Mouse (Mus musculus) midbrain, embryonic 10.5 days (tissue): ENCODE data around the gene Larp1b. TPM values are rescaled to one million over a fixed set of nuclear protein-coding genes. Genes with fewer than 3 reads are reported as not detected.

Experiments used
- DNase-seq: peaks from one replicate; pipeline ENCODE4 v3.0.0-alpha.2; 2017; ENCODE audit warnings: low spot score
- H3K27ac ChIP-seq: fragments of 300-500 bp; sonication (generic); replicated peaks from 2 replicates; pipeline ENCODE4 v1.5.1; 2016; ENCODE audit warnings: mild to moderate bottlenecking
- H3K27me3 ChIP-seq: fragments of 300-500 bp; sonication (generic); 2 replicates; pipeline ENCODE4 v1.6.1; 2016; ENCODE audit warnings: low read depth, mild to moderate bottlenecking; ENCODE audit not compliant: poor library complexity, severe bottlenecking
- H3K36me3 ChIP-seq: fragments of 300-500 bp; sonication (generic); 2 replicates; pipeline ENCODE4 v1.6.1; 2016; ENCODE audit warnings: mild to moderate bottlenecking, moderate library complexity
- H3K4me1 ChIP-seq: fragments of 300-500 bp; sonication (generic); 2 replicates; pipeline ENCODE4 v1.6.1; 2016
- H3K4me3 ChIP-seq: fragments of 300-500 bp; sonication (generic); 2 replicates; pipeline ENCODE4 v1.5.1; 2016; ENCODE audit warnings: mild to moderate bottlenecking, moderate library complexity
- H3K9me3 ChIP-seq: fragments of 300-500 bp; sonication (generic); replicated peaks from 2 replicates; pipeline ENCODE4 v1.6.1; 2016; ENCODE audit warnings: mild to moderate bottlenecking
- WGBS: fragments of 180-500 bp; shearing (Covaris S2); methylation state at CpG from one replicate; pipeline ENCODE4 v1.1.7; 2016; 5-methylcytosine and 5-hydroxymethylcytosine counted together
- polyA plus RNA-seq: library from polyadenylated mRNA; unstranded; fragments of >200 nt; fragmentation: Nextera tagmentation; extraction: Ambion mirVana; gene quantifications from 2 replicates; pipeline ENCODE4 v1.2.1, GENCODE M21; 2016

The Larp1b gene
- polyA plus RNA-seq, 1 experiment from 2014 or later = 2.0 TPM

- Histone ChIP-seq H3K4me3 (no peak overlapping the region), H3K27me3 (no peaks in the 10 kb centered on the region), H3K36me3 (no peaks in the 10 kb centered on the region), H3K9me3 (no peaks in the 10 kb centered on the region), H3K27ac (no peak overlapping the region), H3K4me1 (no peaks in the 10 kb centered on the region)
- DNase-seq = no peak
- 75% methylated on average over 2 of the region's 2 CpGs for WGBS
Measured at GRCm38 (mm10) chr3:40988722-40989121, 39.1 kb downstream of the Larp1b start.

GRCm38 (mm10) chr3:40991541-40991940 lies 41.9 kb downstream of the Larp1b start:
- 77% methylated on average over 3 of the region's 3 CpGs for WGBS
- no peak overlapping the region for H3K27ac ChIP-seq
- H3K4me3 ChIP-seq = no peak overlapping the region
- H3K27me3 ChIP-seq = no peaks in the 10 kb centered on the region
- H3K4me1 ChIP-seq = no peaks in the 10 kb centered on the region
- DNase-seq = no peak
- H3K9me3 ChIP-seq = no peaks in the 10 kb centered on the region
- no peaks in the 10 kb centered on the region for H3K36me3 ChIP-seq

DNA sequence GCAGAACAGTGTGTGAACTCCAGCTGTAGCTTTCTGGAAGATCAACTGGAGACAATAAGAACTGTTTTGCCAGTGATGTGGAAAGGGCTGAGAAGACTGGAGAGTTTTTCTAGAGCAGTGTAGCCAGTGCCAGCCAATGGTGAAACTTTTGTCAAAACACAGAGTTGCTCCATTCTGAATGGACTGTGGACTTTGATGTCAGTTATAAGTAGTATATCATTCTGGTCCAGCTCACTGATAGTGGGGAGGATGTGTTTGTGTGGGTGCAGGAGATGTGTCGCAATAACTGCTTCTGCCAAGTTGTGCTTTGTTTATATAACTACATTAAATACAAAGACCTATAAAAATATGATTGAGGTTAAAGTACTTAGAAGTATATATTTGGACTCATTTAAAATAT lies 45.5 kb downstream of the Larp1b start:
- Histone ChIP-seq H3K27me3 (no peaks in the 10 kb centered on the region), H3K36me3 (no peaks in the 10 kb centered on the region), H3K4me1 (no peaks in the 10 kb centered on the region), H3K4me3 (no peak overlapping the region), H3K9me3 (no peaks in the 10 kb centered on the region), H3K27ac (no peak overlapping the region)
- 100% methylated on average over 1 of the region's 1 CpGs for WGBS
- no peak for DNase-seq

DNA sequence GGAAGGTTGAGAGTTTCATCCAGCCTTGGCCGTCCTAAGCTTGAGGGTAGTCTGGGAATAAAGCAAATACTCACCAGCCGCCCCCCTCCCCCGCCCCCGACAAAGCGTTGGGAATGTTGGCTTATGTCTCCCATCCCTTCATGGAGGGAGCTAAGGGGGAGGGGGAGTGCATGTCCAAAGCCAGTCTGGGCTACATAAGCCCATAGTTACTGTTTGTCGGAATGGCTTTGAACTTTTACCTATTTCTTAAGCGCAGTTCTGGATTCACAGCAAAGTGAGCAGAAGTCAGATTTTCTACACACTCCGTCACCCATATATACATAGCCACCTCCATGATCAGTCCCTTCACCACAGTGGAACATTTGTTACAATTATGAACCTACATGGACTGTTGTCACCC lies 59.7 kb downstream of the Larp1b start:
- 85% methylated on average over 8 of the region's 8 CpGs for WGBS
- Histone ChIP-seq H3K27me3 (no peaks in the 10 kb centered on the region), H3K4me1 (no peaks in the 10 kb centered on the region), H3K27ac (no peak overlapping the region), H3K36me3 (no peaks in the 10 kb centered on the region), H3K9me3 (no peaks in the 10 kb centered on the region), H3K4me3 (no peak overlapping the region)
- DNase-seq = no peak

DNA sequence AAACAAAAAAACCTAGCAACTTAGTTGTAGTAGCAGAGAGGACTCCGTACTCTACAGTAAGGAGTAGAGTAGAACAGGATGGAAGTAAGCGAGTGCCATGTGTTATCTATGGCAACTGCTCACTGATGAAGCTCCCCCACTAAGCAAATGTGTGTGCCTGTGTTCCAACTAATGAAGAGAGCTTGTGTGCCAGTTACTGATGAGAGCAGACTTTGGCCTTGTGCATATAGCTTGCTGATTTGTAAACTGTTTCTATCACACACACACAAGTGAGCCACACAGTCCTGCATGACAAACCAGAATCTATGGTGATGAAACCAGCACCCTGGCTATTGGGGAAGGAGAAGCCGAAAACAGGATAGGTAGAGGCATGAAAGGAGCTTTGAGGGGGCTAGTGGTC lies 60.4 kb downstream of the Larp1b start:
- H3K4me1 ChIP-seq = no peaks in the 10 kb centered on the region
- 90% methylated on average over 3 of the region's 3 CpGs for WGBS
- H3K27me3 ChIP-seq = no peaks in the 10 kb centered on the region
- no peak overlapping the region for H3K27ac ChIP-seq
- DNase-seq = no peak
- no peaks in the 10 kb centered on the region for H3K9me3 ChIP-seq
- no peak overlapping the region for H3K4me3 ChIP-seq
- no peaks in the 10 kb centered on the region for H3K36me3 ChIP-seq

DNA sequence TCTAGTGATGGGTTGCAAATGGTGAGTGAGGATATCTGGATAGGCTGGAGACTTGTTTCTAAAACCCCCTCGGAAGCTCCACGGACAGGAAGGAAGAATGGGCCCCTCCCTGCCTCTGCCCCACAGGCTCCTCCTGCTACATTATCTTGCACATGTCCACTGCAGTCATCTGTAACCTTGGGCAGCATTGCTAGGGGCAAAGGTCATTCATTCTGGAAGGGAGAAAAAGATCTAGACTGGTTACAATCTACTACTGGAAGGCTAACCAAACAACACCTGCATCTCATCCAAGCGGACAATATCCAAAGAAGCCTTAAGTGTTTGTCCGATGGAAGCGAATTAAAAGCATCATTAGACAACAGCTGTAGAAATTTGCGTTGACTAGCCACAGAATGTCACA lies 61.1 kb downstream of the Larp1b start:
- WGBS = 84% methylated on average over 6 of the region's 6 CpGs

DNA sequence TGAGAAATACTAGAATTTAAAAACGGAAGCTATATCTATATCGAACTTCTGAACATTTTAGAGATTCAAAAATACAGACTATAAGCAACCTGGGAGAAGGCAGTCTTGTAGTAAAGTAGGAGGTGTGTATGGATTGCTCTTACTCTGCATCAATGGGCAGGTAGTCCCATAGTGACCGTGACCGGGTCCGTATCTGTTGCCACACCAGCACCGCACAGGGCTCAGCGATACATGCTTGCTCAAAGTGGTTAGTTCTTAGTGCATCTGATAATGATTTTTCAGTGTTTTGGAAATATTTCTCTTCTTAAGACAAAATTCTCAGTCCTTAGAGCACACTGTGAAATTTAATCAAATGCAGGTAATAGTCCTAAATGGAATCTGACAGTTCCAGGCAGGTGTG lies 62.8 kb downstream of the Larp1b start:
- no peaks in the 10 kb centered on the region for H3K36me3 ChIP-seq
- H3K4me1 ChIP-seq = no peaks in the 10 kb centered on the region
- H3K9me3 ChIP-seq = no peaks in the 10 kb centered on the region
- DNase-seq = no peak
- no peak overlapping the region for H3K27ac ChIP-seq
- H3K4me3 ChIP-seq = no peak overlapping the region
- WGBS = 95% methylated on average over 7 of the region's 7 CpGs
- no peaks in the 10 kb centered on the region for H3K27me3 ChIP-seq

More for the DNA sequence above, 61.1 kb downstream of the Larp1b start:
- DNase-seq = no peak
- no peak overlapping the region for H3K27ac ChIP-seq
- no peaks in the 10 kb centered on the region for H3K4me1 ChIP-seq
- no peaks in the 10 kb centered on the region for H3K27me3 ChIP-seq
- no peak overlapping the region for H3K4me3 ChIP-seq
- H3K36me3 ChIP-seq = no peaks in the 10 kb centered on the region
- H3K9me3 ChIP-seq = no peaks in the 10 kb centered on the region

GRCm38 (mm10) chr3:41014946-41015345 lies 65.3 kb downstream of the Larp1b start:
- Histone ChIP-seq H3K27me3 (no peaks in the 10 kb centered on the region), H3K9me3 (no peaks in the 10 kb centered on the region)
- 85% methylated on average over 6 of the region's 6 CpGs for WGBS

GRCm38 (mm10) chr3:41018022-41018608 lies 68.5 kb downstream of the Larp1b start:
- no peaks in the 10 kb centered on the region for H3K36me3 ChIP-seq
- 72% methylated on average over 3 of the region's 3 CpGs for WGBS
- H3K9me3 ChIP-seq = no peaks in the 10 kb centered on the region
- no peak overlapping the region for H3K27ac ChIP-seq
- DNase-seq = no peak
- no peaks in the 10 kb centered on the region for H3K4me1 ChIP-seq
- no peaks in the 10 kb centered on the region for H3K27me3 ChIP-seq
- H3K4me3 ChIP-seq = no peak overlapping the region

More at GRCm38 (mm10) chr3:41014946-41015345, 65.3 kb downstream of the Larp1b start:
- no peak overlapping the region for H3K27ac ChIP-seq
- no peak for DNase-seq
- H3K36me3 ChIP-seq = no peaks in the 10 kb centered on the region
- no peak overlapping the region for H3K4me3 ChIP-seq
- H3K4me1 ChIP-seq = no peaks in the 10 kb centered on the region

DNA sequence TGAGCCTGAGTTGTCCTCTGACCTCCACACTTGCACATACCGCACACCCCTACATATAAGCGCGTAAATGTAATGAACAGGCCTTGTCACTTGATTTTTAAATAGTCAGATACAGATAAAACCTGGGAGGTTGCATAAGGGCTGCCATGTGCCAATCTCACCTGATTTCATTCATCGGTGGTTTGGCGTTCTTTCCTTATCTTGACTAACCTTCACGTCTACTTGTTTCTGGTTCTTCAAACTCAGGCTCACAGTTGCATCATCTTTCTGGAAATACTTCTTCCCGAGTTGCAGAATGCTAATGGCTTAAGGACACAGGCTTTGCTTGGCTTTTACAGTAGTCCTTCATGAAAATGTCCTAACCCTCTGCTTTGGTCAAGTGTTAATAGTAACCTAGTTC lies 71.1 kb downstream of the Larp1b start:
- H3K9me3 ChIP-seq = no peaks in the 10 kb centered on the region
- no peaks in the 10 kb centered on the region for H3K27me3 ChIP-seq
- H3K4me3 ChIP-seq = no peak overlapping the region
- no peaks in the 10 kb centered on the region for H3K36me3 ChIP-seq
- no peak for DNase-seq
- no peak overlapping the region for H3K27ac ChIP-seq
- WGBS = 93% methylated on average over 7 of the region's 7 CpGs
- no peaks in the 10 kb centered on the region for H3K4me1 ChIP-seq

- H3K36me3 ChIP-seq = no peaks in the 10 kb centered on the region
- no peak overlapping the region for H3K27ac ChIP-seq
- DNase-seq = no peak
- 65% methylated on average over 6 of the region's 6 CpGs for WGBS
- H3K9me3 ChIP-seq = no peaks in the 10 kb centered on the region
- H3K4me1 ChIP-seq = no peaks in the 10 kb centered on the region
- H3K4me3 ChIP-seq = no peak overlapping the region
- no peaks in the 10 kb centered on the region for H3K27me3 ChIP-seq
Measured at GRCm38 (mm10) chr3:41021980-41022379, 72.4 kb downstream of the Larp1b start.

GRCm38 (mm10) chr3:41030705-41031104 lies 81.1 kb downstream of the Larp1b start:
- Histone ChIP-seq H3K4me1 (no peaks in the 10 kb centered on the region), H3K36me3 (no peaks in the 10 kb centered on the region), H3K4me3 (no peak overlapping the region), H3K27ac (no peak overlapping the region), H3K9me3 (no peaks in the 10 kb centered on the region), H3K27me3 (no peaks in the 10 kb centered on the region)
- no peak for DNase-seq
- WGBS = 90% methylated on average over 1 of the region's 1 CpGs

DNA sequence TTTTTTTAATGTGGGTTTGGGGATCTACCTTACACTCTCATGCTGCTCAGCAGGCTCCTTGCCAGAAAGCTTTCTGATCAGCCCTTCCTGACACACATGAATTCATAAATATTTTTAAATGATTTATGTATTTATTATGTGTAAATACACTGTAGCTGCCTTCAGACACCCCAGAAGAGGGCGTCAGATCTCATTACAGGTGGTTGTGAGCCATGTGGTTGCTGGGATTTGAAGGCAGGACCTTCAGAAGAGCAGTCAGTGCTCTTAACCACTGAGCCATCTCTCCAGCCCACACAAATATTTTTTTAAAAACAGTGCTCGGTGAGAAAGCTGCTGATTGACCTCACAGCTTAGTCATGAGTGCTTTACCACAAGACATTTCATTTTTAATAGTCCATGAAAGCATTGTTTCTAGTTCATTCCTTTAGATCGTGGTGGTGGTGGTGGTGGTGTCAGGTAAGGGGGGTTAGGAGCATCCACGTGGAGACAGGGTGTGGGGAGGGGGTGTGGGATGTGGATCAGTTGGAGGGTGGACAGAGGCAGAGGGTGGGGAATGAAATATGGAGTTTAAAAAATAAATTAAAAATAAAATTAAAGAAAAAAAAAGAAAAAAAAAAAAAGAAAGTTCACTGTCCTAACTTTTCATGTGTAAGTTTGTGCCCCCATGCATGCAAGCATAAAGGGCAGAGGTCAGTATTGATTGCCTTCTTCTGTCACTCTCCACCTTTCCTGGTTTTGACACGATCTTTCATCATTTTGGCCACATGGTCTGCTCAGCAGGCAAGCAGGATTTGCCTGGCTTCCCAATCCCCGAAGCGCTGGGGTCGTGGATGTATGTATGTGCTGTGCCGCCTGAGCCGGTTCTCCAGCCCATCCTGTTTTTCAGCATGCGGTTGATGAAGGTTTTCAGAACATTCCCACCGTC lies 81.9 kb downstream of the Larp1b start:
- no peaks in the 10 kb centered on the region for H3K4me1 ChIP-seq
- H3K4me3 ChIP-seq = no peak overlapping the region
- WGBS = 84% methylated on average over 12 of the region's 12 CpGs
- H3K36me3 ChIP-seq = no peaks in the 10 kb centered on the region
- no peaks in the 10 kb centered on the region for H3K9me3 ChIP-seq
- no peak for DNase-seq
- no peaks in the 10 kb centered on the region for H3K27me3 ChIP-seq
- no peak overlapping the region for H3K27ac ChIP-seq
